Mouse (Mus musculus) mesoderm, embryonic 11.5 days (tissue): ENCODE measurements around the gene 1600002K03Rik.

Experiments
- DNase-seq: peaks from one replicate; pipeline ENCODE4 v3.0.0-alpha.2; 2012; ENCODE audit warnings: low read depth, low spot score

Gene 1600002K03Rik

GRCm38 (mm10) chr10:80167460-80168037, 5.2 kb upstream of the 1600002K03Rik start:
- DNase-seq: peak; percentile 99

GRCm38 (mm10) chr10:80168038-80168661, 4.6 kb upstream of the 1600002K03Rik start:
- peak; percentile 96 for DNase-seq

- DNase-seq: no peak
These were observed 3.7 kb upstream of the 1600002K03Rik start for GRCm38 (mm10) chr10:80169070-80169469.

GRCm38 (mm10) chr10:80169651-80170050, 3.1 kb upstream of the 1600002K03Rik start:
- DNase-seq: no peak

GRCm38 (mm10) chr10:80170052-80170451, 2.7 kb upstream of the 1600002K03Rik start:
- no peak for DNase-seq

GRCm38 (mm10) chr10:80170601-80171021, 2.1 kb upstream of the 1600002K03Rik start:
- no peak for DNase-seq

- DNase-seq: no peak
These were observed 1.5 kb upstream of the 1600002K03Rik start for GRCm38 (mm10) chr10:80171252-80171651.

DNA sequence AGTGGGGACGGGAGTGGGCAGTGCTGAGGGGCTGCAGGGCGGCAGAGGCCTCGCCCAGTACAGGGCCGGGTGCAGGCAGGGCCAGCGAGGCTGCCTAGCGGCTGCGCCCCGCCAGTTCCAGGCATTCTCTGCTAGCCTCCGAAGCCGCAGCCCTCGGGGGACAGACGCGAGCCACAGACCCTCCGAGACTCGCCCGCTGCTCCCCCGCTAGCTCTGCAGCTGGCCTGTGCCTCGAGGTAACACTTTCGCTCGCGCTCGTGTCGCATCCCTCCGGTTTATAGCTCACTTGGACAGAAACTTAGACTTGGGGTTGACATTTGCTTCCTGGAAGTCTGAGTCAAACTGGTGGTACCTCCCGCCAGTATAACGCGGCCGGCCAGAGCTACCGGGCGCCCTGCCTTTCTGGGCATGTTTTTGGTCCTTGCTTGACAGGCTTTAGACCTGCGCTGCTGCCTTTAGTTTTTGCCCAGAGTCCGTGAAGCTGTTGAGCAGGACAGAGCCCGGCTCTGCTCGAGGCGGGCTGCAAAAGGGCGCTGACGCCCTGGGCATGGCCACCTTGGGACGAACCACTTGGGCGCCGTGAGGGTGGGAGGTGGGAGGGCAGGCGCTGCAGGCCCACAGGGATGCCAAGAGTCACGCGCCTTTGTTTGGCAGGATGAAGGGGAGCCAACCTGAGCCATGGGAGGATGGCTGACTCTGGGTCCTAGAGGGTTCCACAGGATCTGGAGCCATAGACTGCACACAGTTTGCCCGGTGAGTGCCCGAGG, 801 bp upstream of the 1600002K03Rik start:
- no peak for DNase-seq

- DNase-seq: no peak
These were observed 614 bp downstream of the 1600002K03Rik start for GRCm38 (mm10) chr10:80173358-80173757.

- DNase-seq: no peak
These were observed 1.4 kb downstream of the 1600002K03Rik start for GRCm38 (mm10) chr10:80173955-80174640.

DNA sequence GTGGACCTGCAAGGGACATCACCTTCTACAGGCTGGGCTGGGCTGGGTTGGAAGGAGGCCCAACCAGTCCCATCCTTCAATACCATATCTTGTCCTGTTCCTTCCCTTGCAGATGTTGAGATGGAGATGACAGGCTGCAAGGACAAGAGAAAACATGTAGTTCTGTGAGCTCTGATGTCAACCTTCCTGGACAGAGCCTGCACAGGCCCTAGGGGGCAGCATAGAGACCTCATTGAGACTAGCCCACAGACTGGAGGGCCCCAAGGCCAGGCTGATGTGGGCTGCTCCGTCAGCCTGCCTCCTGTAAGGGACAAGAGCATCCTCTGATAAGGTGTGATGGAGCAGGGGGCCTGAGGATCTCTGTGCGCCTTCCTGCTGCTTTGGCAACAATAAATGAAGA, 2.0 kb downstream of the 1600002K03Rik start:
- DNase-seq: peak; percentile 67

DNA sequence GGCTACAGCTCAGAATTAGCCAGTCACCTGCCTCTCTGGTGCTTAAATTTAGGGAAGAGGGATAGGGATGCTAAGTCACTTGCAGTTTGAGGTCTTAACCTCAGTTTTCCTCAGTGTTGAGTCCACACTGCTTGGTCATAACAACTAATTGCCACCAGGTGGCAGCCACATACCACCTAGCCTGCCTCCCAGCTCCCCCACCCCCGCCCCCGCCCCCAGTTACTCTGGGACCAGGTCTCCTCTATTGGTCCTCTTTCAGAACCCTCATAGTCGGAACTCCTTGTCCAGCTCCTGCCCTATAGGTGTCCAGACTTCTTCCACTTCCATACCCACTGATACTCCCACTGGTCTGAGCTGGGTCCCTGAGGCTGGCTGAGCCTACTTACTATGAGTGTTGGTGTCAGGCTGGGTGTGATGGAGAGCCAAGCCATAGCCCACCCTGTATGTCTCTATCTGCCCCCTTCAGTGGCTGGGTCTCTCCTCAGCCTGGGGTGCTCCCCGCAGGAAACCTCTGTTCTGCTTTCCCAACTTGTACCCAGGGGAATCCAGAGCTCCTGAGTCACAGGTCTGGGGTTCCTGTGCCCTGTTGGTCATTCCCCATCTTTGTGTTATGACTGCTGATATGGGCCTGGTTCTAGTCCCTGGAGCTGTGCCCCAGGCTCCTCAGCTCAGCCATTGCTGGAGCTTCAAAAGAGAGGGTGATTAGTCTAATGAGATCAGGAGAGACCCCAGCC, 3.0 kb downstream of the 1600002K03Rik start:
- DNase-seq: peak; percentile 74

DNA sequence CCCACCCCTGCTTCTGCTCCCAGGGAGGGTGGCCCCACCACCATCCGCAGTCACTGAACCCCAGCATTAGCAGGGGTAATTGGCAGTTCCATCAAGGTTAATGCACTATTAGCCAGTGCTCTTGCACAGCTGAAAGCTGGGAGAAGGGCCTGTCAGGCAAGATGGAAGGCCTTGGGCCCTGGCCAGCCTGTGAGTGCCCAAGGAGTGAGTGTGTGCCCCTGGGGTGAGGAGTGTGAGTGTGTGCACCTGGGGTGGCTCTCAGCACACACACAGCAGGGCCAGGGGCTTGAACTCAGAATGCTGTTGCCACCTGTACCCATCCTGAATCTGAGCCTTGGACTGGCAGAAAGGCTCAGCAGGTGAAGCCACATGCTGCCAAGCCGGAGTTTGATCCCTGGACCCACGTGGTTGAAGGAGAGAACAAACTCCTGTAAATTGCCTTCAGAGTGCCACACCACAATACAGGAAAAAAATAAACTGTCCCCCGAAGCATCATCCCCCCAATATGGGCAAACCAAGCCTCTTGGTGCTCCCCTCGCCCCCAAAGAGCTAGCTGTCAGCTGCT, 3.6 kb downstream of the 1600002K03Rik start:
- DNase-seq: no peak

DNA sequence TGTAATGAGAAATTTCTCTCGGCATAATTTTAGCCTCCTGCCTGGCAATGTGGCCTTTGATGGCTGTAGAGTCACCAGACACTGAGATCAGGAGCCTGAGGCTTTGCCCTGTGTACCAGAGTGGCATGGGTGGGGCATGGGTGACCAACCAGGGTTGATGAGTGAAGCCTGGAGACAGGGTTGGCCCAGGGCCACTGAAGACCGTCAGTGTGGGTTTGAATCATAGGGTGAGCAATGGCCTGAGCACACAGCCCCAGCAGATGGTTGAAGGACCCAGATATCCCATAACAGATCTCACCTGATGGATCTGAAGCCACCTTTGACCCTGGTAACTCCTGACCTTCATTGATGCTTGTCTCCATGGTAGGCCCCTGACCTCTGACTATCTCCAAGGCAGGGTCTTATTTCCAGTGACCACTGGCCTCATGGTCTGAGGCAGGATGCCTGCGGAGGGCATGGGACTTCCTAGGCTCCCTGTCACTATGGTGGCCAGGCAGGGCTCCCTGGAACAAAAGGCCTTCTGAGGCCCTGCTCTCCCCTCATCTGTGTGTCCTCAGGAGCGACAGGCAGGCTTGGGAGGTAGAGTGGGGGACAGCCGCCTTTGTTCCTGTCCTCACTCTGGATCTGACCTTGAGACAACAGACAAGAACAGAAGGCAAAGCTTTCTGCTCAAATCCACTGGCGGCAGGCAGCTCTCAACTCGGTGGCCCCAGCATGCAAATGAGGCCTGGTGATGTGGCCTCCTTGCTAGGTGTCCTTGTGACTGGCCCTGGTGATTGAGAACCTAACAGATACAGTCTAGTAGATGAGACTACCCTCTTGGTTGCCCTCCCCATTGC, 4.9 kb downstream of the 1600002K03Rik start:
- no peak for DNase-seq

DNA sequence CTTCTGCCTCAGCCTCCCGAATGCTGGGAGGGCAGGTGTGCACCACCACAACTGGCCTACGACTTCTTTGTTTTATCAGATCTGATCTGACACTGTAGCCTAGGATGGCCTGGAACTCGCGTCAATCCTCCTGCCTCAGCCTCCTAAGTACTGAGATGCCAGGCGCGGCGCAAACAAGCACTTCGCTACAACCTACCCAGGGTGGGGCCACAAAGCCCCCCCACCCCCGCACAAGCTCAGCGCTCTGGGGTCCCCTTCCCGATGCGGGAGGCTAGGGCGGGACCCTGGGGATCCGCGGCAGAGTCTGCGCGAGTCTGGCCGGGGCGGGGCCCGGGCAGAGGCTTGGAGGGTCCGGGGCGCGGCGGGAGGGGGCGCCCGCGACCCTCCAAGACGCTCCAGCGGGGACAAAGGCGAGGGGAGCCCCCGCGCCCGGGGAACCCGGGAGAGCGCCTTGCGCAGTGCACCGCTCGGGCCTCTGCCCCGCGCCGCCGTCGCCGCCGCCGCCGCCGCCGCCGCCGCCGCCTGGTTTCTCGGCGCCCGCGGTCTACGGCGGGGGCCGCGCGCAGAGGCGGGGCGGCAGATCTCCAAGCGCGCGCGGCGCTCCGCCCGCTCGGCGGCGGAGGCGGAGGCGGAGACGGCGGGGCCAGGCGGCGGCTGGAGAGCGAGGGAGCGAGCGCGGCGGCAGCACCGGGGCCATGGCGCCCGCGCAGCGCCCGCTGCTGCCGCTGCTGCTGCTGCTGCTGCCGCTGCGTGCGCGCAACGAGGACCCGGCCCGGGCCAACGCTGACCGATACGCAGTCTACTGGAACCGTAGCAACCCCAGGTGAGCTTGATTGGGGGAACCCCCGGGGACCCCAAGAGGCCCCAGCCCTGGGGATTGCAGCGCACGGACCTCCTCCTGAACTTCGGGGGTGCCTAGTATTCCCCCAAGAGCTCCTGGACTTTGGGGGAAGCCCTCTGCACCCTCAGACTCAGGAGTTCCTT, 6.6 kb downstream of the 1600002K03Rik start, which contains the start of gene Efna2:
TSS of gene Efna2 (plus strand) at position 415 of the 984 bp plus-strand sequence.
- DNase-seq: peak; percentile 60

DNA sequence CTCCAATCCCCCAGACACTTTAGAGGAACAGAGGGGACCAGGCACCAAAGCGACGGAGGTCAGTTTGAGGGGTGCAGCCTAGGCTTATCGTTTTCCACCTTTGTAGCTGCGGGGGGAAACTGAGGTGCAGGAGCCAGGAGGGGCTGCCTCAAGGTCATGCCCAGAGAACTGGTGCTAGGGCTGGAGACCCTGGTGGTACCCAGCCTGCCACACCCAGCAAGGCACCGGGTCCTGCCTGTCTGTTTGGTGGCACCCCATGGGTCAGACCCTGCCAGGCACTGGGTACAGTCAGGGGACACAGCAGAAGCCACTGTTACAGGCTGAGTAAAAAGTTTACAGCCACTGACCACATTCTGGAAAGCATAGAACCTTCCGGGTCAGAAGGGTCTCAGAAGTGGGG, 7.5 kb downstream of the 1600002K03Rik start:
- DNase-seq: no peak

DNA sequence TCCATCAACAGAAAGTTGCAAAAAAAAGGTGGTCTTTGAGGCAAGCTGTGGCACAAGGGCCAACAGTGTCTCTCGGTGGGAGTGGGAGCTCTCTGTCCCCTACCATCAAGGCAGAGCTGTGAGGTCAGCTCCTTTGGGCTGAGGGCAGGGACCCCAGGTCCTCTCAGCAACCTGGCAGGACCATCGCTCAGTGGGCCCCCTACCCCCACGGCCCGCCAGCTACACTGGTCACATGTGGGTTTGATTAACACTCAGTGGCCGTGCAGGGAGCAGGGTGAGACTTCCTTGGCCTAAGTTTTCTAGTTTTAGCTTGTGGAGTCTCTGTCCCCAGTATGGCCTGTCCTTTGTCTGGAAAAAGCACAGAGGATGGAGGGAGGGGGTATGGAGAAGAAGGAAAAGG, 8.1 kb downstream of the 1600002K03Rik start:
- no peak for DNase-seq

DNA sequence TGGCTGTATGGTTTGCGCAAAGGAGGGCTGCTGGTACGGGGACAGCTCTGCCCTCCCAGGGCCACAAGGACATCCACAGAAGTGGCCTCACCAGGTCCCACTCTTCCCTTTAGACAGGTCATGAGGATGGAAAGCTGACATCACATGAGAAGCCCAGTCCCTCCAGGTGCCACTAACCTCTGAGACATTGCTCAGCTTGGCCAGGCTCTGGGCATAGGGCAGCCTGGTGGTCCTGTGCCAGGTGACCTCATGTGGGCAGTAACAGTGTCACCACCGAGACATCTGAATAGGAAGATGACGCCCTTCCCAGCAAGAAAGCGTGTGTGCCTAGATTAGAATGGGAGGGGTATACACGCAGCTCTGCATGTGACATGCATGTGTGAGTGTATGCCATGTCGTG, 9.8 kb downstream of the 1600002K03Rik start:
- DNase-seq: no peak

DNA sequence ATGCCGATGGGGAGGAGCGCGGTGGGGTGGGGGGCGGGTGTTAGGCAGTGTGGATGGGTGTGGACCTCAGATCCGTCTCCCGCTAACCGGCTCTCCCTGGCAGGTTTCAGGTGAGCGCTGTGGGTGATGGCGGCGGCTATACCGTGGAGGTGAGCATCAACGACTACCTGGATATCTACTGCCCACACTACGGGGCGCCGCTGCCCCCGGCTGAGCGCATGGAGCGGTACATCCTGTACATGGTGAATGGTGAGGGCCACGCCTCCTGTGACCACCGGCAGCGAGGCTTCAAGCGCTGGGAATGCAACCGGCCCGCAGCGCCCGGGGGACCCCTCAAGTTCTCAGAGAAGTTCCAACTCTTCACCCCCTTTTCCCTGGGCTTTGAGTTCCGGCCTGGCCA, 13.9 kb downstream of the 1600002K03Rik start:
- DNase-seq: no peak
